Mouse (Mus musculus): ENCODE measurements around the gene Tspan9.

The Tspan9 gene

GRCm38 (mm10) chr6:128076104-128077020, 67.0 kb downstream of the Tspan9 start:
- no peak for DNase-seq (ENCODE audit: low read depth, low spot score)

DNA sequence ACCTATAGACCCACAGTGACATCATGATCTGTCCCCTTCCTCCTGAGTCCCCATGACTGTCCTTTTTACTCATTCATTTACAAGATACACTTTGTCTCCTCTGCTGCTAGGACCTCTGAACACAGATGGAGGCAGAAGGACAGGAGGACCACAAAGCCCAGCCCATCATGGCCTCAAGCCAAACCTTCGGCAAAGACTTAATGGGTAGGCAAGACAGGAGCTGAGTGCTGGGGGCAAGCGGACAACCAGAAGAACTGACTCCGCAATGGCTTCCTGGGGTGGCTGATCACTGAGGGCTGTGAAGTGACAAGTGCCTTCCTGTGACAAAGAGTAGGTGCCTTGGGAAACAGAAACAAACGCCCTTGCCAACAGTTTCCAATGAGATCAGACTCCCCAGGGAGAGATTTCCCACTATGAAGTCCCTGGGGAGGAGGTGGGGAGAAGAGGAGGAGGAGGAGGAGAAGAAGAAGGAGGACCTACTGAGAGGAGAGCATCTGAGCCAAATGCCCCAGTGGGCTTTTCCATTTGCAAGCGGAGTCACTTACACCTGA, 67.9 kb downstream of the Tspan9 start:
- DNase-seq (ENCODE audit: low read depth, low spot score): no peak

DNA sequence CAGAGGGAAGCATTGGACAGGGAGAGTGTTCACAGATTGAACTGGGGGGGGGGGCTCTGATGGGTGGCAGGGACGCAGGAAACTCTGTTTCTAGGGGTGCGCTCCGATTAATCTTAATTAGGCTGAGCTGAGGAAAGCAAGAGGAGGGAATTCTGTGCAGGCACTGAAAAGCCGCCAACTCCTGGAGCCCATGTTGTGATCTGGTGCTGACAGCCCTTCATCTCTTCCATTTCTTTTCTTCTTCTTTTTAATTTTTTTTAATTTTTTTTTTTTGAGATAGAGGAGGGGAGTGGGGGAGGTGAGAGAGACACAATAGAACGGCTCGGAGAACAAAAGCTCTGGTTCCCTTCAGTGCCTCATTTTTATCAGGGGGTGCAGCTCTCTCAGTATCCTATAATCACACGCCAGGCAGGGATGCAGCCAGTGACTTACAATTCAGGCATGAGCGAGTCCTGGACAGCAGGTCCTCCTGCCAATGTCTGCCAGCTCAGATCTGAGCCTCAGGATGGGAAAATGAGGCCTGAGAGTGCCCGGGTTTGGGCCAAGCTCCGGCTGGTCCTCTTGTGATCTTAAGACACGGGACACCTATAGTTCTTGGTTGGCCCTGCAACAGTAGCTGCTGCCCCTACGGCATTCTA, 72.4 kb downstream of the Tspan9 start:
- no peak for DNase-seq (ENCODE audit: low read depth, low spot score)

DNA sequence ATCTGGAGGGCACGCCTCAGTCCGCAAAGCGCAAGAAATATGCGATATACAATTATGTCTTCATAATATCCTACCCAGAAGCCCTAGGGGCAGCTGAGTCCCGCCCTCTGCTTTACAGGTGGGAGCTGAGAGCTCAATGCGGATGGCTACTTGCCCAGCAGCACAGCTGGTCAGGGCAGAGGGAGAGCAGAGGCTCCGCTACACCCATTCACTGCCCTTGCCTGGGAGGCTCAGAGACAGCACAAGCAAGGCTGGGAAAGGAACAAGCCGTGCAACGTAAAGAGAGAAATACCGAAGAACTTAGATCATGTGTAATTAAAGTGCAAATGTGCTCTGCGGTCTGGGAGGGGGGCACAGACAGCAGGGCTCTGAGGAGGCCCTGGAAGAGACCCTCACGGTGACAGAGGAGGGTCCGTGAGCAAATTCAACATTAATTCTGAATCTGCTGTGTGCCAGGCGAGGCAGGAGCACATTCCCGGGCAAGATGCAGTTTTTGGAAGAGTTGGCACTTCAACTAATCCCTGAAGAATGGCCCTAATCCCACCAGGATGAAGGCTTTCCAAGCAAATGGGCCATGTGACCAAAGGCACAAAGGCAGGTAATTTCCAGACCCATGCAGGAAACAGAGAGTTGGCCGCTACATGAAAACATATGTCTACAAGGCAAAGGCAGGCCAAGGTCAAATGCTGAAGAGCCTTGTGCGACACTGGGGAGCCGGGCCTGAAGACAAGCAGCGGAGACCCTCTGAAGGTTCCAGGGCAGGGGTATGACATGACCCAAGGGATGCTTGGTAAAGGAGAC, 73.1 kb downstream of the Tspan9 start:
- no peak for DNase-seq (ENCODE audit: low read depth, low spot score)

- no peak for DNase-seq (ENCODE audit: low read depth, low spot score)
Measured at GRCm38 (mm10) chr6:128068144-128068543, 75.2 kb downstream of the Tspan9 start.

DNA sequence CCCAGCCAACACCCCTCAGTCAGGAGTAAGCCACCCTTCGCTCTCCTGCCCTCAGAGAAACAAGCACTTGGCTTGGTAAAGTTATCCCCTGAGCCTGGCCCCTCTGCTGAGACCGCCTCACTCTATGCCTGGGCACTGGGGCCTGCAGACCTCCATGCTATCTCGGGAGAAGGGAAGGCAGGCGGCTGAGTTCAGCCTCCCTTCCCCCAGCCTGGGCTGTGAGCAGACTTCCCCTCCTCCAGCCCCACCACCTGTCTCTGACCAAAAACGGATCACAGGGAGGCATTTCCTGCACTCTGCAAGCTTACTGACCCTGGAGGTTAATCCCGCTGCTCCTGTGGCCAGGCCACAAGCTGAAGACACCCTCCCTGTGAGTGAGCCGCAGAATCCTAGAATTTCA, 77.4 kb downstream of the Tspan9 start:
- DNase-seq (ENCODE audit: low read depth, low spot score): no peak

- DNase-seq (ENCODE audit: low read depth, low spot score): no peak
Measured at GRCm38 (mm10) chr6:128063501-128063900, 79.9 kb downstream of the Tspan9 start.

DNA sequence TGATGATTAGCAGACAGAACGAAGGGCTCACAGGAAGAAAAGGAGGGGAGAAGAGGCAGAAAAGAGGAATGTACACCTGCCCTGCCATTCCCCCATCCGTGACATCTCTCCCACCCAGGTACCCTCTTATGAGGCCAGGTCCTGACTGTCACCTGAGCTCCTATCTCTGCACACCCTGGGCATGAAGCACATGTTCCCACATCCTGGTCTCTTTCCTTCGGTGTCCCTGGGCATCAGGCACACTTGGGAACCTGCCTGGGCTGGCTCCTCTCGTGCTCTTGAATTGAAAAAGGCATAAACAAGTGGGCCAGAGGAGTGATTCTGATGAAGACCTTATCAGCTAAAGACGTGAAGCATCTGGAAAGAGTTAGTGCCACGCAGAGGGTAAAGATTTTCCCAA, 80.6 kb downstream of the Tspan9 start:
- DNase-seq (ENCODE audit: low read depth, low spot score): no peak

DNA sequence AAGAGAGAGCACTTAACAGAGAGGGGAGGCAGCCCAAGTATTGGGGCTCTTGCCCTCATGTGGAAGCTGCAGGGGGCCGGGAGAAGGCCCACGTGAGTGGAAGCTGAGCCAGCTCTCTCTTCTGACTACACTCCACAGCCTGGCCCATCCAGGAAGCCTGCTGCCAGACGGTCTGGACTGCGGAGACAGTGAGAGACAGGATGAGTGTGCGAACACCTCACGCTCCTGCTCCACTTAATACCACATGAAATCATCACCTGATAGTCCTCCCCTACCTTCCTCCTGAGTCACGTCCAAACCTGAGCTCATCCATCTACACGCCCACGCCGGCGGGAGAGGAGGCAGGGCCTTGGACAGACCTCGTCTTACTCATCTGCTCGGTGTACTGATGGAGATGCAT, 81.2 kb downstream of the Tspan9 start:
- no peak for DNase-seq (ENCODE audit: low read depth, low spot score)

- no peak for DNase-seq (ENCODE audit: low read depth, low spot score)
Measured at GRCm38 (mm10) chr6:128061342-128061741, 82.1 kb downstream of the Tspan9 start.

GRCm38 (mm10) chr6:128058570-128058969, 84.8 kb downstream of the Tspan9 start:
- no peak for DNase-seq (ENCODE audit: low read depth, low spot score)

- DNase-seq (ENCODE audit: low read depth, low spot score): no peak
Measured at GRCm38 (mm10) chr6:128058157-128058556, 85.2 kb downstream of the Tspan9 start.

- no peak for DNase-seq (ENCODE audit: low read depth, low spot score)
Measured at GRCm38 (mm10) chr6:128053000-128053732, 90.2 kb downstream of the Tspan9 start.

- DNase-seq (ENCODE audit: low read depth, low spot score): no peak
Measured at GRCm38 (mm10) chr6:128047671-128048070, 95.7 kb downstream of the Tspan9 start.

- DNase-seq (ENCODE audit: low read depth, low spot score): no peak
Measured at GRCm38 (mm10) chr6:128047239-128047638, 96.2 kb downstream of the Tspan9 start.

DNA sequence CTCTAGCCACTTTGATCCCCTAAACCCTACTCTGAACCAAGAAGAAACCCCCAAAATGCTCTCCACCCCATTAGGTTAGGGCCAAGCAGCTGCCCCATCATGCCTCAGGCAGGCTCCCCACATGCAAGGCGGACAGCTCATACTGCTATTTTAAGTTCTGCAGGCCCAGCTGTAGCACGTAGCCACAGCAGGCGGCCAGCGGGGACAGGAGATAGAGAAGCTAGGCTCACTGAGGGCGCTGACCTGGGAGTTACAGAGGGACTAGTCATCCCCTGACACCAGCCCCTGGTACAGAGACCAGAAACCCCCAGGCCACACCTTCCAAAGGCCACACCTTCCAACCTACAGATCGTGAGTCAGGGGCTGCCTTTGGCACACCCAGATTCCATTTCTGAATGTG, 96.6 kb downstream of the Tspan9 start:
- DNase-seq (ENCODE audit: low read depth, low spot score): no peak

- DNase-seq (ENCODE audit: low read depth, low spot score): no peak
Measured at GRCm38 (mm10) chr6:128044691-128045090, 98.7 kb downstream of the Tspan9 start.

DNA sequence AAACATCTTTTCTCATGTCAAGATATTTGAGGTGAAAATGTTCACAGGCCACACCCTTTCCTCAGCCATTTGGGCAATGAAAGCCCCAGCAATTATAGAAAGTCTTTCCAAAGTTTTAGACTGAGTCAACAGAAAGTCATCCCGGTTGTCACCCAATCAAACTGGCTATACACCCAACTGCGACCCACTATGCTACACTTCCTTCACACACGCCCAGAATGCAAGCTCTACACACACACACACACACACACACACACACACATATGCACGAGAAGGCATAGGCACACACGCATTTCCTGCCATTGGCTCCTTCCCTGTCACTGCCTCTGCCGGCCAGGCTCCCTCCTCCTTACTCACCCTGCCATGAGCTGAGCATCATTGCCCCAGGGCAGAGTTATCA, 99.9 kb downstream of the Tspan9 start:
- DNase-seq (ENCODE audit: low read depth, low spot score): no peak

- no peak for DNase-seq (ENCODE audit: low read depth, low spot score)
Measured at GRCm38 (mm10) chr6:128041836-128042235, 101.6 kb downstream of the Tspan9 start.

GRCm38 (mm10) chr6:128039077-128039766, 104.2 kb downstream of the Tspan9 start:
- DNase-seq (ENCODE audit: low read depth, low spot score): no peak

- no peak for DNase-seq (ENCODE audit: low read depth, low spot score)
Measured at GRCm38 (mm10) chr6:128038568-128038967, 104.8 kb downstream of the Tspan9 start.
